Mouse (Mus musculus) heart, postnatal 0 days (tissue): Measurements from ENCODE around the gene Rbfox2.

ENCODE experiments used
- CTCF ChIP-seq: IDR thresholded peaks from 2 replicates; pipeline ENCODE4 v1.5.1; 2016; ENCODE audit warnings: antibody characterized with exemption, control low read depth, low read depth
- EP300 ChIP-seq: IDR thresholded peaks from 2 replicates; pipeline ENCODE4 v1.6.1; 2016; ENCODE audit warnings: antibody characterized with exemption, low read depth

DNA sequence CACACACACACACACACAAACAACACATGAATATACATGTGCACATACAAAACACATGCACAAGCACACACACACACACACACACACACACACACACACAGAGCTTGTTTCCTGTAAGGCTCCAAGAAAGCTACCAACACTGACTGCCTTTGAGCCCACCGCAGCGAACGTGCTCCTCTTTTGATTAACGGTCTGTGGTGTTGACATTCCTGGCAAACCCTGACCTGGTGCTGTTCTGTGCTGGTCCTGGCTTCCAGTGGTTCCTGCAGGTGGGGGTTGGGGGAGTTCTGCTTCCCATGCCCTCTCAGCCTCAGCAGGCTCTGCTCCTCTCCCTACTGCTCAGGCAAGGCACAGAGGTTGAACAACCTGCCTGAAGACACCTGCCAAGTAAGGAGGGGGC is 47.0 kb upstream of the Rbfox2 start:
- TF ChIP-seq CTCF (no peak), EP300 (no peak)
